Mouse (Mus musculus): ENCODE data around the gene Cep83. TPM values are rescaled to one million over a fixed set of nuclear protein-coding genes. Genes with fewer than 3 reads are reported as not detected.

Gene Cep83
- polyA plus RNA-seq, 1 experiment from 2014 or later, result 18.6 TPM

DNA sequence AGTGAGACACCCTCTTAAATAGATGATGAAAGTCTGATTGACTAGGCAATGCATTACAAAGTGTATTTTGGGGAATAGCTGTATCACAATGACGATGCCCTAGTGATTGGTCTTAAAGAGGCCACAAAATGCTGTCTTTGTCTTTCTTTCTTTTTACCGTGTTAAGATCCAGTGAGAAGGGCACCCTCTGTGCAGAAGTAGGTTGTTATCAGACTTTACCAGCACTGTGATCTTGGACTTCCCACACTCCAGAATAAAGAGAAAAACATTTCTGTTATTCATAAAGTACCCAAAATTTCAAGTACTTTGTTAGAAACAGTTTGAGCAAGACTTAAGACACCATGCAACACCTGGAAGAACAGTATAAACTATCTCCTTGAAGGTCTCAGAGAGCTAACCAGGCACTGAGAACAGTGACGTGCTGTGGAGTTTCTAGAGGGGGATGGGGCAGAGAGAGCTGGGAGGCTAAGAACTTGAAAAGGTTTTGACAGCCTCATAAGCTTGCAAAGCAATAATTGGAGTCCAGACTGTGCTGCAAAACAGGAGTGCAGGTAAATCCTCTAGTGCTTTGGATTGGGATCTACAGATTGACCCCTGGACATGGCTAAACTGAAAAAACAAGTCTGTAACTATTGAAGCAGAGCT is 92.3 kb downstream of the Cep83 start:
- WGBS, result 75% methylated on average over 3 of the region's 3 CpGs
- H3K27ac ChIP-seq, result no peak overlapping the region
- no peaks in the 10 kb centered on the region for H3K36me3 ChIP-seq
- ATAC-seq (ENCODE audit: insufficient read depth, low FRiP score, low read depth), result no peak
- H3K4me1 ChIP-seq, result no peaks in the 10 kb centered on the region
- no peak overlapping the region for H3K4me3 ChIP-seq (replicated peaks)
- no peaks in the 10 kb centered on the region for H3K9me3 ChIP-seq
- H3K9ac ChIP-seq, result no peak overlapping the region
- H3K27me3 ChIP-seq (replicated peaks), result no peaks in the 10 kb centered on the region
- H3K4me2 ChIP-seq, result no peak overlapping the region

- H3K9ac ChIP-seq, result no peak overlapping the region
- H3K36me3 ChIP-seq, result 0 out of 2 replicates have a peak, but pooled peaks cover 5% of the 10 kb centered on the region
- H3K9me3 ChIP-seq, result no peaks in the 10 kb centered on the region
- no peak for ATAC-seq (ENCODE audit: insufficient read depth, low FRiP score, low read depth)
- no peaks in the 10 kb centered on the region for H3K4me1 ChIP-seq
- no peak overlapping the region for H3K4me2 ChIP-seq
- no peaks in the 10 kb centered on the region for H3K27me3 ChIP-seq (replicated peaks)
- no peak overlapping the region for H3K4me3 ChIP-seq (replicated peaks)
- 61% methylated on average over 3 of the region's 3 CpGs for WGBS
- no peak overlapping the region for H3K27ac ChIP-seq
These were observed 100.8 kb downstream of the Cep83 start for GRCm38 (mm10) chr10:94789205-94789604.

DNA sequence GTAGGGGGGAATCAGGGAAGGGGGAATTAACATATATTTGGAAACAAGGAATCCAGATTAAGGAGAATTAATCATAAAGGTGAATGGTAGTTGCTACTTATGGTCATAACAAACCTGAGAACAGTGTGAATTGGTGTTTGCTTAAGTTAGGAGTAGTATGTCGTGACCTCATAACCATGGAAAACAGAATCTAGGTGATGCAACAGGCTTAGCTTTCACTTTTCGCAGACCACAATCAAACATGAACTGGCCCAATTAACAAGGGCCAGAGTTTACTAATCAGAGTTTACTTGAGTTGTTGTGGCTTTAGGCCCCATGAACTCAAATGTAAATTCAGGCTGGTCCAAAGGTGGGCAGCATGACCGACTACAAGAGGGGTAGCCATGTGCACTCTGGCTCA is 105.5 kb downstream of the Cep83 start:
- no peak for ATAC-seq (ENCODE audit: insufficient read depth, low FRiP score, low read depth)
- H3K27me3 ChIP-seq (replicated peaks), result no peaks in the 10 kb centered on the region
- no peak overlapping the region for H3K4me2 ChIP-seq
- H3K27ac ChIP-seq, result no peak overlapping the region
- no peak overlapping the region for H3K9ac ChIP-seq
- 0 out of 2 replicates have a peak, but pooled peaks cover 5% of the 10 kb centered on the region for H3K36me3 ChIP-seq
- H3K4me3 ChIP-seq (replicated peaks), result no peak overlapping the region
- no peaks in the 10 kb centered on the region for H3K4me1 ChIP-seq
- WGBS, result 92% methylated on average over 3 of the region's 3 CpGs
- no peaks in the 10 kb centered on the region for H3K9me3 ChIP-seq

DNA sequence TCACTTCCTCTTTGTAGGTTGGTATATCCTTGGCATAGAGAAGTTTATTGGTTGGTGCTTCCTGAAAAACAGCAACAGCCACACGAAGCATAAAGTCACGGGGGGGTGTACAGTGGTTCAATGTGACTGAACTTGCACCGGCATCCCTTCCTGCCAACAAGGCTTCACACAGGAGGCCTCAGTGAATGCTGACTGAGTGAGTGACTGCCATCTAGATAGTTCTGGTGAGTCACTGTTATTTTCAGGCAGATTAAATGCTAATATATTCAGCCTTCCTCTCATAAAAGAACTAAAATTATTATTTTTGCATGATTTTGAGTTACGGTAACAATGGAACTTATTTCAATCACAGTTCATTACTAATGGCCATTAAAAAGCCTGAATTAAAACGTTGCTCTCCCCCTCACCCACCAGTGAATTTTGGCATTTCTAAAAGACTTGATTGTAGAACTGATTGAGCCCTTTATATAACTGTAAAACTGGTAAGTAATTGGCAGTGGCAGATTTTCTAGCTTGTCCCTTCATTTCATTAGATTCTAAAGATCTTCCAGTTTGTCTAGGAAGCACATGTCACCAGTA is 106.3 kb downstream of the Cep83 start:
- WGBS, result 88% methylated on average over 5 of the region's 5 CpGs
- Histone ChIP-seq H3K36me3 (0 out of 2 replicates have a peak, but pooled peaks cover 5% of the 10 kb centered on the region), H3K9ac (no peak overlapping the region), H3K4me2 (no peak overlapping the region), H3K9me3 (no peaks in the 10 kb centered on the region), H3K27ac (no peak overlapping the region), H3K27me3 (replicated peaks) (no peaks in the 10 kb centered on the region), H3K4me1 (no peaks in the 10 kb centered on the region), H3K4me3 (replicated peaks) (no peak overlapping the region)
- ATAC-seq (ENCODE audit: insufficient read depth, low FRiP score, low read depth), result no peak

DNA sequence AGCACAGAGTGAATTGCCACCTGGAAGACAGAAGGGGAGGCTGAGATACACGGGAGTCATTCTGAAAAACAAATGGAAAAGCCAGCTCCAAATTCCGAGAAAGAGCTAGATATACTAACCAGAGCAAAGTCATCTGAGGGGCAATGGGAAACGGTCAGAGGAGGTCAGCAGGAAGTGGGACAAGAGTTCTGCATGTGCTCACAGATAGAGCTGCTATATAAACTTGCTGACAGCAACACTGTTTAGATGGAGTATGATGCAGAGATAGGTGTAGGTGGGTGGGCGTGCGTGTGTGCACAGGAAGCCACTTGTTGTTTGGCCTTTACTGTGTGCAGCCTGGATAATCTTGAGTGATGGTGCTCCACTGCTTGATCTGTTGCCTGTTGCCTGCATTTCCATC is 109.7 kb downstream of the Cep83 start:
- Histone ChIP-seq H3K4me1 (no peaks in the 10 kb centered on the region), H3K36me3 (no peaks in the 10 kb centered on the region), H3K27ac (no peak overlapping the region), H3K4me3 (replicated peaks) (no peak overlapping the region), H3K9ac (no peak overlapping the region), H3K4me2 (no peak overlapping the region), H3K9me3 (no peaks in the 10 kb centered on the region), H3K27me3 (replicated peaks) (no peaks in the 10 kb centered on the region)
- 45% methylated on average over 5 of the region's 5 CpGs for WGBS
- ATAC-seq (ENCODE audit: insufficient read depth, low FRiP score, low read depth), result no peak

- Histone ChIP-seq H3K4me2 (no peak overlapping the region), H3K27ac (no peak overlapping the region), H3K4me1 (0 out of 2 replicates have a peak, but pooled peaks cover 2% of the 10 kb centered on the region), H3K36me3 (no peaks in the 10 kb centered on the region), H3K4me3 (replicated peaks) (no peak overlapping the region), H3K27me3 (replicated peaks) (no peaks in the 10 kb centered on the region), H3K9me3 (no peaks in the 10 kb centered on the region), H3K9ac (no peak overlapping the region)
- WGBS, result 37% methylated on average over 2 of the region's 2 CpGs
- no peak for ATAC-seq (ENCODE audit: insufficient read depth, low FRiP score, low read depth)
These were observed 111.2 kb downstream of the Cep83 start for GRCm38 (mm10) chr10:94799485-94800239.

GRCm38 (mm10) chr10:94800677-94801354 is 112.4 kb downstream of the Cep83 start:
- no peak for ATAC-seq (ENCODE audit: insufficient read depth, low FRiP score, low read depth)
- H3K27me3 ChIP-seq (replicated peaks), result no peaks in the 10 kb centered on the region
- H3K36me3 ChIP-seq, result no peaks in the 10 kb centered on the region
- H3K9me3 ChIP-seq, result no peaks in the 10 kb centered on the region
- 0 out of 2 replicates have a peak, but pooled peaks cover 2% of the 10 kb centered on the region for H3K4me1 ChIP-seq
- no peak overlapping the region for H3K9ac ChIP-seq
- WGBS, result 77% methylated on average over 7 of the region's 7 CpGs
- no peak overlapping the region for H3K27ac ChIP-seq
- no peak overlapping the region for H3K4me3 ChIP-seq (replicated peaks)
- H3K4me2 ChIP-seq, result no peak overlapping the region

DNA sequence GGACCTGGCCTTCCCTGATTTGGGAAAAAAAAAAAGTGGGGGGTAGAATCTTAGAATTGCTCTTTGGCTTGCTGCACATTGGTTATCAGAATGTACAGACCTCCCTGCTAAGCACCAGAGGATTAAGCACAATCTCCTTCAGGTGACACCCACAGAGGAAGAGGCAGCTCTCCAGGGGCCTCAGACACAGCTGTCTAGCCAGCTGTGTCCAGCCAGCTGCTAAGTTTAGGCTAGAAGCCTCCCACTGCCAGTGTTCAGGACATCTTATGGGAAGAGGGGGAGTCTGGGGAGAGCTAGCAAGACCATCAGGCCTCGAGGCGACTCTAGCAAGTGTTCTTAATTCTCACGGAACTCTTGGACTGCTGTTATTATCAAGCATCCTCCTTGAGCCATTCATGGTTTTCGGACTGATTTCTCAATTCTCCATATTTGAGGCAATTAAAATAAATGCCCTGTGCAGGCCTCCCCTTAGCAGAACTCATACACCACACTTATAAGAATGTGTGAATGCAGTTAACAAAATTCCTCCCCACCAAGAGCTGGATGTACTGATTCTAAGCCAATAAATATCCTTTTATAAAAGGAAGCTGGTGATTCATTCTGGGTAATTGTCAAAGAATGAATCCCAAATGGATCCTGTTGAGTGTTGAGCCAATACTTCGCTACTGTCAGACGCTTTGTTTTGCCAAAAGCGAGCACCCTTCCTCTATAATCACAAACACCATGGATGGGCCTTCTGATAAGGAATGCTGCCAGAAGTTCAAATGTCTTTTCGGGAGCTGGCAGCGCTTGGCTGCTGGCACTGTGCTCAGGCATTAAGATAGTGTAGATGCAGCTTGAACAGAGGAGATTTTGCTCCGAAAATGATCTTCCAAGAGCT is 115.8 kb downstream of the Cep83 start:
- no peak overlapping the region for H3K9ac ChIP-seq
- no peak overlapping the region for H3K4me3 ChIP-seq (replicated peaks)
- no peak overlapping the region for H3K27ac ChIP-seq
- ATAC-seq (ENCODE audit: insufficient read depth, low FRiP score, low read depth), result no peak
- no peaks in the 10 kb centered on the region for H3K36me3 ChIP-seq
- no peak overlapping the region for H3K4me2 ChIP-seq
- WGBS, result 58% methylated on average over 10 of the region's 10 CpGs
- no peaks in the 10 kb centered on the region for H3K9me3 ChIP-seq
- H3K27me3 ChIP-seq (replicated peaks), result no peaks in the 10 kb centered on the region
- H3K4me1 ChIP-seq, result 0 out of 2 replicates have a peak, but pooled peaks cover 2% of the 10 kb centered on the region

GRCm38 (mm10) chr10:94804909-94805220 is 116.4 kb downstream of the Cep83 start:
- no peak overlapping the region for H3K9ac ChIP-seq
- 66% methylated on average over 1 of the region's 1 CpGs for WGBS
- no peaks in the 10 kb centered on the region for H3K9me3 ChIP-seq
- H3K4me3 ChIP-seq (replicated peaks), result no peak overlapping the region
- no peak overlapping the region for H3K27ac ChIP-seq
- 0 out of 2 replicates have a peak, but pooled peaks cover 2% of the 10 kb centered on the region for H3K4me1 ChIP-seq
- H3K36me3 ChIP-seq, result no peaks in the 10 kb centered on the region
- no peaks in the 10 kb centered on the region for H3K27me3 ChIP-seq (replicated peaks)
- ATAC-seq (ENCODE audit: insufficient read depth, low FRiP score, low read depth), result no peak
- no peak overlapping the region for H3K4me2 ChIP-seq

DNA sequence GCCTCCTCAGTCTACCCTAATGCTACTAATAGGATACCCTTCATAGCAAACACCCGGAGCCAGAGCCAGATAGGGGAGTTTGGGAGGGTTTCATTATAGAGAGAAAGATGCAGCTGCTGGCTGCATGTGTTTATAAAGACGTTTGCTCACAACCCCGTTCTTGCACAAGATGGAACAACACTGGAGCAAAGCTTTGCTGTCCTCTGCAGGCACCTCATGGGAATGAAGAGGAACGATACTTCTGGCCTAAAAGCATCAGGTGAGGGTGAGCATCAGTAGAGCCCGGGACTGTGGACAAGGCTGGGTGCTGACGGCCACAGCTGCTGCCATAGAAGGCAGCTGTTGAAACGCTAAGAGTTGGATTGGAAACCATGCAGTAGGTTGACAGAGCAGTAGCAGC is 118.9 kb downstream of the Cep83 start:
- Histone ChIP-seq H3K27me3 (replicated peaks) (no peaks in the 10 kb centered on the region), H3K9me3 (no peaks in the 10 kb centered on the region), H3K4me1 (0 out of 2 replicates have a peak, but pooled peaks cover 2% of the 10 kb centered on the region), H3K27ac (no peak overlapping the region), H3K9ac (no peak overlapping the region), H3K4me3 (replicated peaks) (no peak overlapping the region), H3K36me3 (no peaks in the 10 kb centered on the region), H3K4me2 (no peak overlapping the region)
- no peak for ATAC-seq (ENCODE audit: insufficient read depth, low FRiP score, low read depth)
- 55% methylated on average over 7 of the region's 7 CpGs for WGBS

- H3K9me3 ChIP-seq, result no peaks in the 10 kb centered on the region
- no peak overlapping the region for H3K27ac ChIP-seq
- H3K9ac ChIP-seq, result no peak overlapping the region
- no peak for ATAC-seq (ENCODE audit: insufficient read depth, low FRiP score, low read depth)
- H3K36me3 ChIP-seq, result no peaks in the 10 kb centered on the region
- 0 out of 2 replicates have a peak, but pooled peaks cover 2% of the 10 kb centered on the region for H3K4me1 ChIP-seq
- no peak overlapping the region for H3K4me2 ChIP-seq
- WGBS, result 27% methylated on average over 6 of the region's 6 CpGs
- H3K27me3 ChIP-seq (replicated peaks), result no peaks in the 10 kb centered on the region
- no peak overlapping the region for H3K4me3 ChIP-seq (replicated peaks)
These were observed 119.8 kb downstream of the Cep83 start for GRCm38 (mm10) chr10:94808275-94808674.

Data from stomach, embryonic 15.5 days (tissue).